Mouse (Mus musculus) thymus, postnatal 36 days (tissue): Measurements from ENCODE around the gene Cep19.
"Not testable (repeated sequence)": the region's sequence is repeated elsewhere in the genome, so short reads cannot be mapped to it uniquely, and the experiment has no call there.

Experiments used
- DNase-seq, 2 experiments: peaks; one replicate each; pipeline ENCODE4 v3.0.0; 2022; ENCODE audit warnings: mixed read lengths in 2 of 2

Gene Cep19

DNA sequence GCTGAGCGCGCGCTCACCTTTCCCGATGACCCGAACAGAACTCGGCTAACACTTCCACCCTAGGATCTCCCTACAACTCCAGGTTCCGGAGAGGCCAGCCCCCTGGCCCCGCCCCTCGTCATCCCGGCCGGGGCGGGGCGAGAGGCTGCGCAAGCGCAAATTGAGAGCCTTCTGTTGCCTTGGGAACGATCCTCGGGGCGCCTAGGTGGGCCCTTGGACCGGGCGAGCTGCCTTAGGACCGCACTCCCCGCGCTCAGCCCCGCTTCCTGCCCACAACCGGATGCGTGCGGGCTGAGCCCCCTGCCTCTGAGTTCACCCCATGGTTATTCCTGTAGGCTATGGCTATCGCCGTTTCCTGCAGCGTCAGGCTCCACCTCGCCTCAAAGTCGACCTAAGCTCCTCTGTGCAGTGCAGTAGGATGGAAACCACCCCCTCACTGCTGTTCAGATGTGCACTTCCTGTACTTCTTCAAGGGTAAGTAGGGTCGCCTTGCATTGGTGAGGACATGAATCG lies at the start of gene Cep19, which contains the start of gene Pigx:
Gene Cep19, plus strand, starts transcription at position 163 of the 513 bp plus-strand sequence.
Gene Pigx, minus strand, starts transcription at position 103 of the 513 bp plus-strand sequence.
- DNase-seq = peak; percentile 91

DNA sequence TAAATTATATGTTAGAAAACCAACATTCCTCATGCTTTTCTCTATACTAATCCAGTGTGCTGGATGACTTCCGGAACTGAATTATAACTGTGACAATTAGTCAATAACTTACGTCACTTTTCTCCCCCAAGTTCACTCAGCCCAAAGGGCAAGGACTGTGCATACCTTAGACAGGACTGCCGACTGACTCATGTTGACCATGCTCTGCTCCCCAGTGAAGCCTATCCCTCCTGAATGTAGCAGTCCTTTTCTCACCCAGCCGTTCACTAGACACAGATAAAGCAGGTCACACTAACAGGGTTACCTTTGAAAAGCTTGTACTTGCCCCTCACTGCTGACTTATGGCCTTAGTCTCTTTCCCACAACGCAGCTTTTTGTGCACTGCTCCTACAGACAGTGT lies 40.8 kb upstream of the Cep19 start:
- DNase-seq = no peak

DNA sequence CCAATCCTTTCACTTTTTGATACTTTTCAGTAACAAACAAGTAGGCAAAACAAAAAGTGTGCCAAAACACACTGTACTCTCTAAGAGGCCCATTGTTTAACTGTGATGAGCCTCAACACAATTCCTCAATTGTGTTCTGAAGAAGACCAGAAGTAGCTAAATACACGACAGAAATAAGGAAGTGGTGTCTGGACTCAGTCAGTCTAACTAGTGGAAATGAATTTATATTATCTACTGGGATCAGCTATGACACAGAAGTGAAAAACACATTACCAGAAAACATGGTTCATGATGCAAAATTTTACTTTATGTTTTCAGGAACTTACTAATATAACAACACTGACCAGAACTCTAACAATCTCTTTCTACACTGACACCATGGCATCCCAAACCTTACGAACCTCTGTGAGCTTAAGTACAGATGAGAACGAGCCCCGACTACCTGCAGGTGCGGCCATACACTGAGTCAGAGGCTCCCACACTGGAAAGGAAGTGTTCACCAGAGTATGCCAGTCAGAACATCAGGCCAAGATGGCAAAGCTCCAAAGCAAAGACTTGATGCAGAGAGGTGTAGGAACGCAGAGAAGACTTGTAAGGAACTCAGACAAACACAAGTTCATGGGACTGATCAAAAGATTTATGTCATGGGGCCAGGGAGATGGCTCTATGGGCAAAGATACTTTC lies 39.6 kb upstream of the Cep19 start:
- peak; percentile 28 to 36 for DNase-seq

- DNase-seq = no peak
Observed at GRCm38 (mm10) chr16:32062226-32062625, 37.4 kb upstream of the Cep19 start.

GRCm38 (mm10) chr16:32063900-32064299 lies 35.7 kb upstream of the Cep19 start:
- DNase-seq = no peak

DNA sequence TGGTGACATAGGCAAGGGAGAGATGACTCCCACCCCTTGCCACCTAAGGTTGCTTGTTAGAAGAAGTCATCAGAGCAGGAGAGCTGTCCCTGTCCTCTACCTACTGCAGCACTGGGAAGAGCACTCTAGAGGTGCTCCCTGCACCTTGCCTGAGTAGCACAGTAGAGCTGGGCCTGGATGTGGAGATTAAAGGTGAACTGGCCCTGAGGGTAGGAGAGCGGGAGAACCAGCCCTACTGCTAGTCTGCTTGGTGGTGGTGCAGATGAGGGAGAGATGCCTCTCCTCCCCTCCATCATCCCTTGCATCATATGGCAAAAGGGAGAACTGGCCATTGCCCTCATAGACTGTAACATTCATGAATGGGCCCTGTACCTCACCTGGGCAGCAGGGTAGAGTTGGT lies 32.7 kb upstream of the Cep19 start:
- no peak for DNase-seq

DNA sequence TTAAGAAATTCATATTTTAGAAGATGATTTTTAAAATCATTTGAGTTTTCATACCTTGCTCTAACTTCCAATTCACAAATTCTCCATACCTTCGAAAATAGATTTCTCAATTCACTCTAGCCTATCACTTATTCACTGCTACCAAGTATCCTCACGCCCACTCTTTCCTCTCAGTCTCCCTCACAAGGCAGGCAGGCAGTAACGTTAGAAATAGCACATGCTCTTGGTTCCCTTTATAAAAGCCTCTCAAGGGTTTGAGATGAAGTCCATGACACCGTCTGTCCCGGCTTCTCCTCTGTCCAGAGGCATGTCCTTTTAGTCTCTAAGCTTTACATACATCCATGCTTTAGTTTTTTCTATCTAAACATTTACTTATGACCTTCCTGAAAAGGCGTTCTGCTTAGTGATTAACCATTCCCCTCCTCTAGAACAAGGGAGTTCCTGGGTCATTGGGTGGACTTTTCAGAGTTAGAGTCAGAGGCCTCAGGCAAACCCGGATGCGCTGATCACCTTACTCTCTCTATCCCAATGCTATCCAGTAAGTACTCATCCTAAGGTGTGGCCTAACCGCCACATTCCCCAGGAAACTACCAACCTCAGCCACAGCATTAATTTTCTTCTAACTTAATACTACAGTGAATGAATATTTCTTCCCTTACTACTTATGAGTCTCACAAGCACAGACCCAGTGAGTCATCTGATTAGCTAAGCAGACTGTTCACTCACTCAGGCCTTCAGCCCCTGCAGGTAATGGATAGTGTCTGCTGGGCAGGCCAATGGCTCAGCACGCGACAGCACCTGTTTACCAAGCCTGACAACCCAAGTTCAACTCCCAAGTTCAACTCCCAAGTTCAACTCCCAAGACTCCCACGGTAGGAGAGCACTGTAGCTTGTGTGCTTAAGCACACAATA lies 31.0 kb upstream of the Cep19 start:
- no peak for DNase-seq

GRCm38 (mm10) chr16:32070070-32070469 lies 29.5 kb upstream of the Cep19 start:
- DNase-seq = not testable (repeated sequence)

DNA sequence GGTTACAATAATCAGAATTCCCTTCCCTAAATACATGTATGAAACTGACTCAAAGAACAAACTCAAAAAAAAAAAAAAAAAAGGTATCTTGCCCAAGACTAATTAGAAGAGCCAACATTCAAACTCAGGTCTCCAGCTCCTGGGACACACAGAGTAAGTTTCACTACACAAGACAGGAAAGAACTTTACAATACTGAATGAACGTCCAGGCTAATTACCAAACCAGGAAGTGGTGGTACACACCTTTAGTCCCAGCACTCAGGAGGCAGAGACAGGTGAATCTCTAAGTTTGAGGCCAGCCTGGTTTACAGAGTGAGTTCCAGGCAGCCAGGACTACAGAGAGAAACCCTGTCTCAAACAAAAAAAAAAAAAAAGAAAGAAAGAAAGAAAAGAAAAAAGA lies 23.8 kb upstream of the Cep19 start:
- no peak for DNase-seq

DNA sequence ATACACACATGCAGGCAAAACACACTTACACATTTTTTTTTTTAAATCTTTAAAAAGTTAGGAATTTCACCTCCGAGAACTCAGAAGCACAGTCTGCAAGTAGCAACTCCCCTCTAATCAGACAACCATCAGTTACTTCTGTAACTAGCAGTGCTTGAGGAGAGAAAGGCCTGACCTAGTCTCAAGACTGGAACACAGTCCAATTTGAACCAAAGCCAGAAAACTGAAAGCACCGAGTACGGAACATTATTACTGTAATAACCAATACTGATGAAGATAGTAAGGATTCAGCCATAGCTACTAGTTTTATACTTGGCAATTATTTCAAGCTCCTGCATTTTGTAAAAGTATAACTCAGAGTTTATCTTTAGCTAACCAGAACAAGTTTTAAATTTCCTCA lies 23.2 kb upstream of the Cep19 start:
- DNase-seq = no peak

GRCm38 (mm10) chr16:32077648-32078407 lies 21.8 kb upstream of the Cep19 start:
- no peak for DNase-seq

GRCm38 (mm10) chr16:32078408-32078990 lies 21.1 kb upstream of the Cep19 start:
- DNase-seq = no peak

GRCm38 (mm10) chr16:32078991-32079511 lies 20.5 kb upstream of the Cep19 start, which contains the start of gene Pak2:
Gene Pak2 (minus strand): TSS chr16:32079342.
- peak; percentile 84 to 86 for DNase-seq

GRCm38 (mm10) chr16:32087629-32088443 lies 11.8 kb upstream of the Cep19 start:
- peak; percentile 52 to 61 for DNase-seq

GRCm38 (mm10) chr16:32091466-32091865 lies 8.1 kb upstream of the Cep19 start:
- no peak for DNase-seq

DNA sequence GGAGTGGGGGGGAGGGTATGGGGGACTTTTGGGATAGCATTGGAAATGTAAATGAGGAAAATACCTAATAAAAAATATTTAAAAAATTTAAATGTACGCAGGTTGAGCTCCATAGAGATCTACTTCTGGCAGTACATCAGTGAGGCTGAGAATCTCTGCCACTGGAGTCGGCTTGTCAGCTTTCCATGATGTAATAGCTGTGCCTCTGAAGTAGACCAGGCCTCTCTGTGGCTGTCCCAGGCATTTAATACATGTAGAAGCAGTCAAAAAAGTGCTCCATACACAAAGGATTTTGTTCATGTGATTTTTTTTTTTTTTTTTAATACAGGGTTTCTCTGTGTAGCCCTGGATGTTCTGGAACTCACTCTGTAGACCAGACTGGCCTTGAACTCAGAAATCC lies 1.8 kb upstream of the Cep19 start:
- DNase-seq = peak in 1 of 2 experiments; percentile 3

DNA sequence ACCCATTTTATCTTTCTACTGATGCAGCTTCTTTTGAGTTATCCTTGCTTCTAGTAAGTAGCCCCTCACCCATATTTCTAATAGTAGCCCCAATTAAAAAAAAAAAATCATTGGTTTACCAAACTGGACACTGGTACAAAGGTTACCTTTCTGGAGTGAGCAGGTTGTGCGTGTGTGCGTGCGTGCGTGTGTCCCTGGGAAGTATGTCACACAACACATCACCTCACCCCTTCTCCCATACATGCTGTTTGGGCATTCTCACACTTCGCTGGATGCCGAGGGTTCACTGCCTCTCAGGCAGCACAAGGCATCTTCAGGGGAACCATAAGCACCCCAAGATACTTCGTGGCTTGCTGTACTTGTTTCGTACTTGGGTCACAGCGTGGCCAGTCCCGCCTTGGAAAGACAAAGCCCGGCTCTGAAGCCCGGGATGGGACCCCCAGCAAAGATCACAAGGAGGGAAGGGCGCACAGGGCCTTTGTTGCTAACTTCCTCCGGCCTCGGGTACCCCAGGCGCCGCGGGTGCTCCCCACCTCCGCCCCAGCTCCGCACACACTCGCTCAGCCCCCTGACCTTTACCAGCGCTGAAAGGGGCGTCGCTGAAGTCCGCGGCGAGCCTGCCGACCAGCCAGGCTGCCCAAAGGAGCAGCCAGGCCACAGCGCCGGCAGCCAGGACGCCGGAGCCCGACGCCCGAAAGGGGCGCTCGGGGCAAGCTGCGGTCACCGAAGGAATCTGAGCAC lies 533 bp upstream of the Cep19 start:
- DNase-seq = peak in 1 of 2 experiments; percentile 66

- DNase-seq = no peak
Observed at GRCm38 (mm10) chr16:32102295-32102694, 2.7 kb downstream of the Cep19 start.

GRCm38 (mm10) chr16:32105698-32106097 lies 6.1 kb downstream of the Cep19 start:
- DNase-seq = no peak

DNA sequence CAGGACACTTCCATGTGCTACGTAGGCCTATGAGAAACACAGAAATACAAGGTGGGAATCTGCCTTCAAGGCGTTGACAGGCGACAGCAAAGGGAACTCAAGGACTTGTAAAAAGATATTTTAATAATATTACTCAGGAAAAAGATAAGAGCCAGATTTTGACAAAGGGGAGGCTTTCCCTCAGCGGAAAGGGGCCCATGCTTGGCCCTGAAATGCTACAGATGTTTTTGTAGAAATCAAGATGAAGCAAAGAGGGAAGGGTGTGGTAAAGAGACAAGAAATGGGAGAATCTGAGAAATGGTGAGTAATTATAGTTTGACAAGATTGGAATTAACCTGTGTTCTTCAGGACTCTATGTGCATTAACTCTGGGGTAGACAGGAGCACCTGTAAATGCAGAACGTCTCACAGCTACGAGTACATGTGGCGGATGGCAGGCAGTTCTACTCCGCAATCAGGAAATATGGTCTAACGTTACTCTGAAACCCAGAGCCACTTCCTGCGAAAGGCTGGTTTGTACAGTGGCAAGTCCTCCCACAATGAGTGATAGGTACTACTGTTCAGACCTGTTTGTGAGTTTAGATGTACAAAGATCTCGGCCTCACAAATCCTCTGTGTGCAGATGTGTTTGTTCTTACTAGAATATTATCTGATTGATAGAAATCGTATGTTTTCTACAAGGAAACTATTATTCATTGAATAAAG lies 7.9 kb downstream of the Cep19 start:
- DNase-seq = peak; percentile 68 to 78
